Mouse (Mus musculus) midbrain, embryonic 16.5 days (tissue): ENCODE measurements at regions not wholly inside any gene's neighbourhood (a gene's known extent, or its start where the extent isn't known, plus 50 kb on each side); places are given as distances from the start of the nearest gene placed in this dataset.
"Not testable (repeated sequence)": the region's sequence is repeated elsewhere in the genome, so short reads cannot be mapped to it uniquely, and the experiment has no call there.

Source experiments
- ATAC-seq: fragments of 200-750 bp; cut with Nextera tagmentation; 2 replicates; pipeline ENCODE4 v1.8.0; 2017; ENCODE audit warnings: moderate TSS enrichment
- H3K27ac ChIP-seq: fragments of 300-500 bp; sonication (generic); 2 replicates; pipeline ENCODE4 v1.5.1; 2014; ENCODE audit warnings: mild to moderate bottlenecking, low read length, mixed read lengths
- H3K27me3 ChIP-seq: fragments of 300-500 bp; sonication (generic); 2 replicates; pipeline ENCODE4 v1.6.1; 2014; ENCODE audit warnings: low read depth, low read length, mixed read lengths; ENCODE audit not compliant: control insufficient read depth, insufficient read depth
- H3K36me3 ChIP-seq: fragments of 300-500 bp; sonication (generic); 2 replicates; pipeline ENCODE4 v1.6.1; 2014; ENCODE audit warnings: mild to moderate bottlenecking, low read length, moderate library complexity, mixed read lengths; ENCODE audit not compliant: control insufficient read depth, insufficient read depth
- H3K4me1 ChIP-seq: fragments of 300-500 bp; sonication (generic); 2 replicates; pipeline ENCODE4 v1.6.1; 2014; ENCODE audit warnings: mild to moderate bottlenecking, low read length, mixed read lengths; ENCODE audit not compliant: control insufficient read depth, insufficient read depth
- H3K4me2 ChIP-seq: fragments of 300-500 bp; sonication (generic); 2 replicates; pipeline ENCODE4 v1.6.1; 2014; ENCODE audit warnings: mild to moderate bottlenecking, low read length, mixed read lengths
- H3K4me3 ChIP-seq: fragments of 300-500 bp; sonication (generic); 2 replicates; pipeline ENCODE4 v1.5.1; 2014; ENCODE audit warnings: low read depth, mild to moderate bottlenecking, low read length, moderate library complexity, mixed read lengths
- H3K9ac ChIP-seq: fragments of 300-500 bp; sonication (generic); 2 replicates; pipeline ENCODE4 v1.6.1; 2014; ENCODE audit warnings: low read depth, low read length, mixed read lengths
- H3K9me3 ChIP-seq: fragments of 300-500 bp; sonication (generic); replicated peaks from 2 replicates; pipeline ENCODE4 v1.6.1; 2014; ENCODE audit warnings: mild to moderate bottlenecking, low read length, mixed read lengths; ENCODE audit not compliant: control insufficient read depth, poor library complexity, severe bottlenecking
- WGBS: fragments of 180-500 bp; shearing (Covaris S2); extraction: QIAGEN DNeasy Blood & Tissue Kit; methylation state at CpG from one replicate; pipeline ENCODE4 v1.1.7; 2014; 5-methylcytosine and 5-hydroxymethylcytosine counted together

DNA sequence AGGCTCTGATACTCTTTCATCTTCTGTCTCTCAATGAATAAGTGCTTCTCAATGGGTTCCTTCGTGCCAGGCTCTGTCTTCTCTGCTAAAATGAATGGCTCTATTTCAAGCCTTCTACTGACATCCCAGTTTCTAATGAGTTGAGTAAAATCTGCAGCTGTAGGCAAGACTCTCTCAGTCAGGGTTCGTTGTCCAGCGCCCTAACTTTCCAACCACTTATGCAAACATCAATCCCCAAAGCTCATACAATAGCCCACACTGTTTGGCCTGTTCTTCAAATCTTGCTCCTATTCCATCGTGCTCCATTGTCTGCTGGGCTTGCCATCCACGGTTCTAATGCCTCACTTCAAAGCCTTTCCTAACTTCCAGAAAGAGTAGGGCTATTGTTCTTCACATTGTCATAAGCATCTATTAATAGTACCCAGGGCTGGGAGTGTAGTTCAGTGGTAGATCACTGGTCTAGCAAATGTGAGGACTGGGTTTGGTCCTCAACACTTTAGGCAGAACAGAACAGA lies 199.7 kb upstream of the 1700056E22Rik start:
- H3K4me3 ChIP-seq = no peak overlapping the region
- H3K4me1 ChIP-seq = peaks cover 12% of the 10 kb centered on the region
- WGBS = 59% methylated on average over 5 of the region's 5 CpGs
- H3K4me2 ChIP-seq = no peak overlapping the region
- no peak overlapping the region for H3K9ac ChIP-seq
- no peak overlapping the region for H3K27ac ChIP-seq
- no peaks in the 10 kb centered on the region for H3K27me3 ChIP-seq
- no peaks in the 10 kb centered on the region for H3K9me3 ChIP-seq
- no peaks in the 10 kb centered on the region for H3K36me3 ChIP-seq
- no peak for ATAC-seq

DNA sequence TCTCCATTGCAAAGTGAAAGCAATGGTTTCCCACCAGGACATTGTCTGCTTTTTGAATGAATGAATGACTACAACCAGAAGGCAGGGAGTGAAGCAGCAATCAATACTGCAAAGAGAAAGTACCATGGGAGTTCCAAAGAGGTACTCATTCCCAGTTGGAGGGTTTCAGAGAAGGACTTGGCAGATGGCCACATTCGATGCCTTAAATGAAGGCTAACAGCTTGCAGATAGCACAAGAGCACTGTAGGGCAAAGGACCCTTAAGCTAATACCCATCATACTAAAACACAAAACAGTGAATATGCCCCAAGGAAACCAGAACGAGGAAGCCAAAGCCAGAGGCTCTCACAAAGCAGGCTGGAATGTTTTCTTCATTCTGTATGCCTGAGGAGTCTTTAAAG lies 188.2 kb upstream of the 1700056E22Rik start:
- no peaks in the 10 kb centered on the region for H3K36me3 ChIP-seq
- no peak overlapping the region for H3K4me3 ChIP-seq
- no peaks in the 10 kb centered on the region for H3K9me3 ChIP-seq
- H3K4me2 ChIP-seq = no peak overlapping the region
- H3K27me3 ChIP-seq = no peaks in the 10 kb centered on the region
- H3K9ac ChIP-seq = no peak overlapping the region
- H3K4me1 ChIP-seq = no peaks in the 10 kb centered on the region
- WGBS = 57% methylated on average over 2 of the region's 2 CpGs
- H3K27ac ChIP-seq = no peak overlapping the region
- ATAC-seq = no peak

- no peaks in the 10 kb centered on the region for H3K4me1 ChIP-seq
- H3K9ac ChIP-seq = no peak overlapping the region
- 77% methylated on average over 3 of the region's 3 CpGs for WGBS
- H3K4me2 ChIP-seq = no peak overlapping the region
- H3K36me3 ChIP-seq = no peaks in the 10 kb centered on the region
- H3K4me3 ChIP-seq = no peak overlapping the region
- H3K27me3 ChIP-seq = no peaks in the 10 kb centered on the region
- H3K27ac ChIP-seq = no peak overlapping the region
- H3K9me3 ChIP-seq = no peaks in the 10 kb centered on the region
- ATAC-seq = no peak
Observed at GRCm38 (mm10) chr1:184221792-184222191, 187.7 kb upstream of the 1700056E22Rik start.

DNA sequence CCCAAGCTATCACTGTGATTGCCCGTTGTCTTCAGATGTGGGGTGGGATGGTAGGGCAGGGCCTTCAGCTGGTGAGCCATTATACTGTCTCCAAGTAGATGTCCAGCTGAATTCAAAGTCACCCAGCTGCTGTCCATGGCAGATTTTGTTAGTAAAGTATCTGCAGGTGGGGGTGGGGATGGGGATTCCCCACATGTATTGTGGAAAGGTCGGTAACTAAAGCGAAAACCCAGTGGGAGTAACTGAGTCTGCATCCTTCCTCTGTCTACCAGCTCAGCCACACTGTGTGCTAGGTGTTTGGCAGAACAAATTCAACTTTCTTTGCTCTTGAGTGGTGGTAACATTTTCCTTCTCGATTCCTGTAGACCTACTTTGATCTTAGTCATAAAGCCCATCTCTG lies 163.2 kb upstream of the 1700056E22Rik start:
- H3K9me3 ChIP-seq = no peaks in the 10 kb centered on the region

DNA sequence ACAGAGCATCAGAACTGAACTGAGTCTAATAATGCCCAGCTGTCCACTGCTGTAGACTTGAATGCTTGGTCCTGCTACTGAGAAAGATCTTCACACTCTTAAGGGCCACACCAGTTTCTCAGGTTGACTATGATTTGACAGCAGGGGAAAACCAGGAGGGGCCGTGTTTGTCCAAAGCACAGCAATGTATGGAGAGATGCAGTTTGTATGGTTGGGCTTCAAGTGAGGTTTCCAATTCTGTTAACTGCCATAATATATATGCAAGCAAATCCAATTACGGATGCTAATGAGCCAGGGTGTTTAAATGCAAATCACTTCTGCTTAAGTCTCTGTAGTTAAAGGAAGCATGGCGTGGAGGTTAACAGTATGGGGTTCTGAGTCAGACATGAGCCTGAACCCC lies 157.2 kb upstream of the 1700056E22Rik start:
- no peak overlapping the region for H3K27ac ChIP-seq
- whole genome bisulfite sequencing = 50% methylated on average over 3 of the region's 3 CpGs
- H3K9ac ChIP-seq = no peak overlapping the region
- no peak for ATAC-seq
- no peaks in the 10 kb centered on the region for H3K36me3 ChIP-seq
- H3K4me2 ChIP-seq = no peak overlapping the region
- H3K27me3 ChIP-seq = no peaks in the 10 kb centered on the region
- H3K4me1 ChIP-seq = peaks cover 3% of the 10 kb centered on the region; the same call in 1 of the 2 replicates
- H3K9me3 ChIP-seq = no peaks in the 10 kb centered on the region
- H3K4me3 ChIP-seq = no peak overlapping the region

More for the DNA sequence above, 163.2 kb upstream of the 1700056E22Rik start:
- H3K36me3 ChIP-seq = no peaks in the 10 kb centered on the region
- no peaks in the 10 kb centered on the region for H3K27me3 ChIP-seq
- peaks cover 1% of the 10 kb centered on the region; the same call in 1 of the 2 replicates for H3K4me1 ChIP-seq
- no peak overlapping the region for H3K27ac ChIP-seq
- H3K9ac ChIP-seq = no peak overlapping the region
- no peak overlapping the region for H3K4me3 ChIP-seq
- ATAC-seq = no peak
- H3K4me2 ChIP-seq = no peak overlapping the region
- 85% methylated on average over 4 of the region's 4 CpGs for WGBS

- Histone ChIP-seq H3K36me3 (no peaks in the 10 kb centered on the region), H3K9ac (no peak overlapping the region), H3K27ac (no peak overlapping the region), H3K4me2 (no peak overlapping the region), H3K27me3 (no peaks in the 10 kb centered on the region), H3K9me3 (no peaks in the 10 kb centered on the region), H3K4me3 (no peak overlapping the region), H3K4me1 (peaks cover 3% of the 10 kb centered on the region; the same call in 1 of the 2 replicates)
- ATAC-seq = no peak
Observed at GRCm38 (mm10) chr1:184187582-184187981, 153.5 kb upstream of the 1700056E22Rik start.

DNA sequence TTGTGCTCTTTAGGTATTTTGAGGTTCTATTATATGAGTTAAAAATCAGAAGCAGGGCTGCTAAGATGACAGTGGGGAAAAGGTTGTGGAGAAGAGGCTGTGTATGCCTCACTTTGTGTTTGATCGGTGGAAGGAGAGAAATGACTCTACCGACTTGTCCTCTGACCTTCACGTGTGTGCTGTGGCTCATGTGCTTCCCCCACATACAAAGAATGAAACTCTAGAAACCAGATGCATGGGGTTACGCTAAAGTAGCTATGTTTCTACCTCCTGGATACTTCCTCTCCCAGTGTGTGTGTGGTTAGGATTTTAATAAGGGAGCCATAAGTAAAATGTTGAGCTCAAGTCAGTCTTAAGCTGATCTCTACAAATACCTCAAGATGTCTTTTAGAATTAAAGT lies 148.1 kb upstream of the 1700056E22Rik start:
- ATAC-seq = no peak
- Histone ChIP-seq H3K9ac (no peak overlapping the region), H3K9me3 (no peaks in the 10 kb centered on the region), H3K36me3 (no peaks in the 10 kb centered on the region), H3K4me2 (no peak overlapping the region), H3K4me3 (no peak overlapping the region), H3K27me3 (no peaks in the 10 kb centered on the region), H3K27ac (no peak overlapping the region), H3K4me1 (no peaks in the 10 kb centered on the region)
- WGBS = 92% methylated on average over 4 of the region's 4 CpGs

- 100% methylated on average over 1 of the region's 1 CpGs for WGBS
- ATAC-seq, H3K4me3 ChIP-seq, H3K36me3 ChIP-seq, H3K4me2 ChIP-seq, H3K27ac ChIP-seq, H3K4me1 ChIP-seq, H3K9me3 ChIP-seq, H3K9ac ChIP-seq, H3K27me3 ChIP-seq: not testable (repeated sequence)
Observed at GRCm38 (mm10) chr1:184174416-184174815, 140.3 kb upstream of the 1700056E22Rik start.

DNA sequence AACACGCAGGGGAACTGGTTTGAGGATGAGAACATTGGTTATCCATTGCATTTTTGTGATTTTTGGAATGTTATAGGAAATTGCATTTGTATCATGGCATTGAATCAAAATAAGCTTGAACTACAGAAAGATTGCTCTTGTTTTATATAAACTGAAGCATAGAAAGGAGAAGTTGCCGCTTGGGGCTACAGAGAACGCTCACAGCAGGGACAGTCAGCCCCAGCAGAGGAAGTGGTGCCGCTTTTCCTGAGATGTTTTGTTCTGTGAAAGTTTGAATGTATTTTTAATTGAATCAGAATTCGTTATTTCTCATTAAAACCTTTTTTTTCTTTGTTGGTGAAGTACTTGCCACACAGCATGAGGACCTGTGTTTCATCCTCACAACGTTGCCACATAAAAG lies 139.6 kb upstream of the 1700056E22Rik start:
- Histone ChIP-seq H3K4me3 (no peak overlapping the region), H3K9ac (no peak overlapping the region), H3K9me3 (no peaks in the 10 kb centered on the region), H3K27me3 (no peaks in the 10 kb centered on the region), H3K4me1 (no peaks in the 10 kb centered on the region), H3K36me3 (no peaks in the 10 kb centered on the region), H3K27ac (no peak overlapping the region), H3K4me2 (no peak overlapping the region)
- ATAC-seq = no peak
- 76% methylated on average over 6 of the region's 6 CpGs for WGBS
